ENCODE assay signal across 9 mouse cellular contexts in genomic region chr11:46864809-46865208, GRCm38 (mm10). TPM values are rescaled to one million over a fixed set of nuclear protein-coding genes. Genes with fewer than 3 reads are reported as not detected.
A peak's percentile ranks its signal among the peaks of the same experiment; 100 is the strongest.
DNase-seq lines count a peak whose midpoint lies in the region; ATAC-seq and TF ChIP-seq lines count a peak whose summit lies in the region.
"Had no signal": no experiment of that assay in that cellular context is flagged by ENCODE, and none has a peak within 500 bp of the region (broad histone marks: within the 10 kb centered on the region; RNA-seq: fewer than 3 reads in every experiment).

No protein-coding gene starts in this region.

- H3K9ac ChIP-seq in hindbrain, embryonic 11.5 days (ENCODE audit: low read depth, low read length) = no peak overlapping the region
- no peak overlapping the region for H3K9ac ChIP-seq in hindbrain, embryonic 16.5 days (ENCODE audit: low read depth, low read length)
- H3K9ac ChIP-seq in CH12.LX (ENCODE audit: insufficient read depth, low read depth) = no peak overlapping the region

- in situ Hi-C loops in CH12.LX (cut with MboI; ENCODE audit: low pct_ligation_motif_present, low pct_unique_long_range_greater_than_20kb, low sequenced_read_pairs) (no loop called here), Patski (cut with MboI; ENCODE audit: low pct_unique_long_range_greater_than_20kb) (no loop called here)

- no peak overlapping the region for H3K4me3 ChIP-seq in hindbrain, embryonic 11.5 days (ENCODE audit: low read depth, low read length)
- no peak overlapping the region for H3K4me3 ChIP-seq in hindbrain, embryonic 16.5 days (ENCODE audit: low read length)
- no peak overlapping the region for H3K4me3 ChIP-seq in CH12.LX (replicated peaks in 1 of 3; ENCODE audit: low read depth in 2 of 3, low read length in 2 of 3, poor library complexity in 1 of 3)

- H3K9me3 ChIP-seq in hindbrain, embryonic 11.5 days (ENCODE audit: control insufficient read depth, low read length) = no peaks in the 10 kb centered on the region
- H3K9me3 ChIP-seq in hindbrain, embryonic 16.5 days (ENCODE audit: control insufficient read depth, low read length) = no peaks in the 10 kb centered on the region
- H3K9me3 ChIP-seq in CH12.LX (replicated peaks; ENCODE audit: low read length) = no peaks in the 10 kb centered on the region

- no peaks in the 10 kb centered on the region for H3K36me3 ChIP-seq in hindbrain, embryonic 11.5 days (ENCODE audit: control insufficient read depth, insufficient read depth, low read length)
- no peaks in the 10 kb centered on the region for H3K36me3 ChIP-seq in hindbrain, embryonic 16.5 days (ENCODE audit: control insufficient read depth, insufficient read depth, low read length)
- no peaks in the 10 kb centered on the region for H3K36me3 ChIP-seq in CH12.LX (replicated peaks in 1 of 2; ENCODE audit: control insufficient read depth in 1 of 2, insufficient read depth in 1 of 2, low read length in 1 of 2)

- H3K4me2 ChIP-seq in hindbrain, embryonic 11.5 days (replicated peaks; ENCODE audit: low read depth, low read length) = no peak overlapping the region
- no peak overlapping the region for H3K4me2 ChIP-seq in hindbrain, embryonic 16.5 days (ENCODE audit: low read length)
- no peak overlapping the region for H3K4me2 ChIP-seq in CH12.LX (ENCODE audit: insufficient read depth, low read depth, poor library complexity, severe bottlenecking)

- TF ChIP-seq CTCF in CH12.LX (conservative IDR thresholded peaks at IDR 0.05 in 1 of 2, IDR thresholded peaks at IDR 0.05 in 1 of 2; ENCODE audit: low read depth in 2 of 2, low read length in 2 of 2) = peak; percentile 41 to 82; a peak in 3 of 4 replicates
- peak; percentile 60 for TF ChIP-seq CTCF in Patski (IDR thresholded peaks at IDR 0.05)

- H3K79me2 ChIP-seq in CH12.LX (replicated peaks; ENCODE audit: control insufficient read depth, extremely low read depth, insufficient read depth, poor library complexity, severe bottlenecking) = no peaks in the 10 kb centered on the region

- TF ChIP-seq POLR2A in CH12.LX (IDR thresholded peaks at IDR 0.05; ENCODE audit: low read depth, low read length) = no peak

- H3K4me1 ChIP-seq in hindbrain, embryonic 11.5 days (replicated peaks; ENCODE audit: control insufficient read depth, insufficient read depth, low read length) = no peaks in the 10 kb centered on the region
- no peaks in the 10 kb centered on the region for H3K4me1 ChIP-seq in hindbrain, embryonic 16.5 days (ENCODE audit: control insufficient read depth, insufficient read depth, low read depth, low read length)
- peaks cover 0 to 4% of the 10 kb centered on the region in 2 experiments; a peak in 1 of 4 replicates for H3K4me1 ChIP-seq in CH12.LX (ENCODE audit: control insufficient read depth in 1 of 2, insufficient read depth in 2 of 2)

- dilution Hi-C loops in CH12.LX (cut with MboI; ENCODE audit: extremely low pct_ligation_motif_present, extremely low pct_unique_long_range_greater_than_20kb, low sequenced_read_pairs) = no loop called here

- POLR2A ChIA-PET in Patski (lab: Charles Lee) = no interaction called here

- WGBS in hindbrain, embryonic 11.5 days = 73% methylated on average over 1 of the region's 1 CpGs
- 77% methylated on average over 1 of the region's 1 CpGs for whole genome bisulfite sequencing in hindbrain, embryonic 16.5 days

- no peak for TF ChIP-seq EP300 in CH12.LX (IDR thresholded peaks at IDR 0.05; ENCODE audit: low read length)

- CTCF ChIA-PET in Patski (lab: Charles Lee) = no interaction called here

- no peak overlapping the region for H3K27ac ChIP-seq in hindbrain, embryonic 11.5 days (ENCODE audit: low read depth, low read length)
- H3K27ac ChIP-seq in hindbrain, embryonic 16.5 days (ENCODE audit: low read depth, low read length) = no peak overlapping the region
- H3K27ac ChIP-seq in CH12.LX (ENCODE audit: insufficient read depth, low read depth) = no peak overlapping the region

- peak; percentile 86 for TF ChIP-seq RAD21 in CH12.LX (IDR thresholded peaks at IDR 0.05; ENCODE audit: low read depth, low read length)

- DNase-seq in hindbrain, embryonic 11.5 days (ENCODE audit: low spot score) = peak; percentile 48
- peak; percentile 48 for DNase-seq in CH12.LX (ENCODE audit: extremely low read depth)
- DNase-seq in Patski (ENCODE audit: low read depth, low spot score) = no peak
- DNase-seq in kidney, postnatal 36 days = peak; percentile 14 to 50
- DNase-seq in right cerebral cortex, postnatal 4 days = peak; percentile 30
- no peak for DNase-seq in urinary bladder, postnatal 25 days (ENCODE audit: low spot score)
- no peak for DNase-seq in lung, postnatal 25 days (ENCODE audit: low spot score)

- no peaks in the 10 kb centered on the region for H3K27me3 ChIP-seq in hindbrain, embryonic 11.5 days (ENCODE audit: control insufficient read depth, insufficient read depth, low read length)
- H3K27me3 ChIP-seq in hindbrain, embryonic 16.5 days (replicated peaks; ENCODE audit: control insufficient read depth, insufficient read depth, low read length) = no peaks in the 10 kb centered on the region; the same call in 1 of the 2 replicates
- H3K27me3 ChIP-seq in CH12.LX (replicated peaks) = no peaks in the 10 kb centered on the region
- H3K27me3 ChIP-seq in Patski = peaks cover 12% of the 10 kb centered on the region

- ATAC-seq in hindbrain, embryonic 11.5 days (ENCODE audit: low FRiP score) = peak; percentile 57; the same call in 1 of the 2 replicates
- ATAC-seq in hindbrain, embryonic 16.5 days = no peak
- peak; percentile 54 for ATAC-seq in Patski

TF ChIP-seq in CH12.LX, 34 proteins besides CTCF, POLR2A, EP300 and RAD21:
- TF ChIP-seq HCFC1 (IDR thresholded peaks at IDR 0.05; ENCODE audit: low read depth, low read length) = no peak
- peak; percentile 16; the same call in 1 of the 2 replicates for TF ChIP-seq ZC3H11A (IDR thresholded peaks at IDR 0.05; ENCODE audit: low read depth, low read length)
- peak; percentile 78 for TF ChIP-seq SMC3 (IDR thresholded peaks at IDR 0.05; ENCODE audit: low read depth, low read length)

RNA-seq across cellular contexts. Expression of gene Timd4, which starts 54.2 kb away (rescaled TPM):
- polyA plus RNA-seq in hindbrain, embryonic 11.5 days (2014; fragmentation: Nextera tagmentation; extraction: Ambion mirVana) = 0.15 TPM in 1 of 2 replicates, not detected in the other
- 0.16 TPM in 1 of 2 replicates, not detected in the other for polyA plus RNA-seq in hindbrain, embryonic 16.5 days (2015; fragmentation: Nextera tagmentation; extraction: Ambion mirVana)
- total RNA-seq in CH12.LX (2012; rRNA removed) (not detected in 2 replicates), CH12.LX (2014; rRNA removed) (not detected in 2 replicates)
- polyA plus RNA-seq in CH12.LX (2012; ENCODE audit: insufficient read length, low read depth) (not detected in 2 replicates), Patski (2021) (not detected)
- total RNA-seq: common myeloid progenitor, adult 5-6 weeks had no signal

Comparison
In these comparisons a context has a peak if more than half of its experiments do, and no peak if none do; other contexts are left out.
1. DNase-seq: peak in hindbrain, embryonic 11.5 days (single experiment), CH12.LX (single experiment), kidney, postnatal 36 days (2 of 2) and right cerebral cortex, postnatal 4 days (single experiment); none in Patski (single experiment), urinary bladder, postnatal 25 days (single experiment) and lung, postnatal 25 days (single experiment).